Mouse (Mus musculus): ENCODE measurements around the gene Tesk2.

DNA sequence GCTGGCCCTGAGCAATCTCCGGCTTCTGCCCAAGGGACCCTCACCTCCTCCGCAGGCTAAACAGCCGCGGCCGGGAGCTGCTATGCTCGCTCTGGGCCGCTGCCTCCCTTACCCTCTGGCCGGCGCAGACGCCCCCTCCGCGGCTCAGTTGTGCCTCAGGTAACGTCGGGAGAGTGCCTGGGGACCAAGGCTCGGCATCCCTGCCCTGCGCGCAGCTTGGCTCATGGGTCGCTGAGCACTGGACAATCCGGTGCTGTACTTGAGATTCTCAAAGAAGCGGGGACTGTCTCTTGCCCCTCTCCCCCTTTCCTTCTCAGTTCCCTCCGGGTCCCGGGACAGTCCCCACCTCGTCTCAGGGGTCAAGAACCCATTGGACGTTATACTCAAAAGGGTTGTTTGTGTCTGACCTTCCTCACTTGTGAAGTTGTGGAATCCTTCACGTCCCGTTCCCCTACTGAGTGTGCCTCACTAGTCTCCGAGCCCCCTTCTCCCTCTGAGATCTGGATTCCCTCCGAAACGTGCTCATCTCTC, 415 bp downstream of the Tesk2 start:
- TF ChIP-seq CTCF (IDR thresholded peaks at IDR 0.05; ENCODE audit: extremely low read depth, insufficient read depth, insufficient read length, insufficient replicate concordance) (no peak), POLR2A (IDR thresholded peaks at IDR 0.05; ENCODE audit: low read depth, low read length) (no peak)

Data from spleen, adult 2 months (tissue).